7 mouse cellular contexts compared by ENCODE assay signal in the genomic region with DNA sequence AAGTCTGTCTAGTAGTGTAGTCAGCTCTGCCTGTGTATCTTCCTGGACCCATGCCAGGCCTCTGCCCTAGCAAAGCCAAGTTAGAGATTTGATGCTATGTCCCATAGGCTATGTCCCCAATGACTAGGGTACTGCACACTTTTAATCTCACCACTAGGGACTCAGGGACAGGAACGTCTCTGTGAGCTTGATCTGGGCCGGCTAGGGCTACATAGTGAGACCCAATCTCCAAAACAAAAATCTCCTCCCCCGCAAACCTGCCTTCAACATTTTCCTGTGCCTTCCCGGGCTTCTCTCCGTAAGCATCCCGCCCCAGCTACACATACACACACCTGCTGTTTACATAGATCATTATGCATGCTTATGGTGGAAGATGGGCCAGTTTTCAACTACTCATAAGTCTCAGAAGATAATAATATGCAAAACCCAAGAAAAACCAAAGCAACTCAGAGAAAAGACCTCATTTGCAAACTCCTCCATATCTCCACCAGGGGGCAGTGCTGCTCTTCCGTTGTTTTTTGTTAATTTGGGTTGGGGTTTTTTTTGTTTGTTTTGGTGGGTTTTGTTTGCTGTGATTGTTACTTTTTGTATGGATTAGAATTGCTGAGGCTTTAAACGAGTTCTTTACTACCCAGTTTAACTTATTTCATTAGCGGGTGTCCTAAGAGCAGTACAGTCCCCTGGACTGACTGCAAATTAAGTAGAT. TPM values are rescaled to one million over a fixed set of nuclear protein-coding genes. Genes with fewer than 3 reads are reported as not detected.
DNase-seq lines count a peak whose midpoint lies in the region; ATAC-seq and TF ChIP-seq lines count a peak whose summit lies in the region.

No protein-coding gene starts in this region.

- peak; percentile 50 to 83 (median 69) for TF ChIP-seq CTCF in MEL (IDR thresholded peaks at IDR 0.05 in 2 of 3, conservative IDR thresholded peaks at IDR 0.05 in 1 of 3; ENCODE audit: control insufficient read depth in 1 of 3, insufficient read depth in 1 of 3, low read depth in 2 of 3, low read length in 3 of 3, poor library complexity in 1 of 3, severe bottlenecking in 1 of 3)
- TF ChIP-seq CTCF in brain, embryonic 14.5 days (IDR thresholded peaks at IDR 0.05; ENCODE audit: borderline replicate concordance, extremely low read depth, insufficient read depth, insufficient read length) = peak; percentile 76

- peak; percentile 62 for ATAC-seq in hindbrain, embryonic 15.5 days (ENCODE audit: low FRiP score, low read depth)

- 25% methylated on average over 9 of the region's 9 CpGs for WGBS in hindbrain, embryonic 15.5 days

- H3K79me2 ChIP-seq in MEL (ENCODE audit: control insufficient read depth, insufficient read depth, low read length, poor library complexity) = no peaks in the 10 kb centered on the region

- TF ChIP-seq POLR2A in MEL (IDR thresholded peaks at IDR 0.05; ENCODE audit: control insufficient read depth in 1 of 2, insufficient read depth in 1 of 2, low read depth in 1 of 2, low read length in 2 of 2, poor library complexity in 1 of 2) = no peak
- TF ChIP-seq POLR2A in brain, embryonic 14.5 days (IDR thresholded peaks at IDR 0.05; ENCODE audit: borderline replicate concordance, extremely low read depth, insufficient read depth, insufficient read length, poor library complexity, severe bottlenecking) = no peak

- no peak overlapping the region for H3K4me2 ChIP-seq in hindbrain, embryonic 15.5 days

- no peaks in the 10 kb centered on the region for H3K27me3 ChIP-seq in MEL (ENCODE audit: control insufficient read depth in 1 of 2, insufficient read depth in 2 of 2, low read length in 2 of 2)
- no peaks in the 10 kb centered on the region for H3K27me3 ChIP-seq in hindbrain, embryonic 15.5 days

- TF ChIP-seq EP300 in MEL (IDR thresholded peaks at IDR 0.05; ENCODE audit: low read depth in 1 of 2, low read length in 2 of 2) = no peak

- DNase-seq in left cerebral cortex, postnatal 4 days = peak; percentile 24
- no peak for DNase-seq in left cerebral cortex, postnatal 36 days (ENCODE audit: low spot score in 2 of 2)
- DNase-seq in MEL (ENCODE audit: low read depth, low spot score) = peak; percentile 58
- DNase-seq in brain, embryonic 14.5 days (ENCODE audit: low read depth) = peak; percentile 75
- peak; percentile 70 for DNase-seq in retina, postnatal 1 day
- DNase-seq in cerebellum, adult 9-11 months = no peak

- H3K27ac ChIP-seq in MEL (ENCODE audit: control insufficient read depth, low read depth, low read length) = no peak overlapping the region
- no peak overlapping the region for H3K27ac ChIP-seq in hindbrain, embryonic 15.5 days (replicated peaks)

- H3K9ac ChIP-seq in MEL (ENCODE audit: control insufficient read depth, low read depth, low read length, poor library complexity, severe bottlenecking) = no peak overlapping the region
- no peak overlapping the region for H3K9ac ChIP-seq in hindbrain, embryonic 15.5 days

- peaks cover 0 to 10% of the 10 kb centered on the region in 2 experiments; a peak in 2 of 4 replicates for H3K36me3 ChIP-seq in MEL (ENCODE audit: control insufficient read depth in 1 of 2, insufficient read depth in 2 of 2, low read length in 2 of 2)
- no peaks in the 10 kb centered on the region for H3K36me3 ChIP-seq in hindbrain, embryonic 15.5 days

- peak; percentile 90 for TF ChIP-seq RAD21 in MEL (IDR thresholded peaks at IDR 0.05; ENCODE audit: low read depth, low read length)

- H3K4me3 ChIP-seq in MEL (ENCODE audit: control insufficient read depth in 1 of 2, insufficient read depth in 1 of 2, low read depth in 2 of 2, low read length in 2 of 2) = peak overlapping the region in 1 of 2 experiments; percentile 19; a peak in 2 of 4 replicates
- H3K4me3 ChIP-seq in hindbrain, embryonic 15.5 days = no peak overlapping the region

- no peaks in the 10 kb centered on the region for H3K9me3 ChIP-seq in MEL (replicated peaks; ENCODE audit: insufficient read depth, low read length)
- H3K9me3 ChIP-seq in hindbrain, embryonic 15.5 days = no peaks in the 10 kb centered on the region

- peaks cover 0 to 10% of the 10 kb centered on the region in 2 experiments; a peak in 2 of 4 replicates for H3K4me1 ChIP-seq in MEL (ENCODE audit: control insufficient read depth in 1 of 2, insufficient read depth in 2 of 2, low read length in 2 of 2)
- H3K4me1 ChIP-seq in hindbrain, embryonic 15.5 days (replicated peaks) = peaks cover 12% of the 10 kb centered on the region; the same call in 1 of the 2 replicates

- intact Hi-C loops in left cerebral cortex, postnatal 4 days (cut with DNase I) = loop anchor here (5.0 kb wide), 1 partner anchor 1033 kb away; no protein-coding TSS in a partner anchor
- intact Hi-C loops in left cerebral cortex, postnatal 36 days (cut with DNase I) = no loop called here

TF ChIP-seq in MEL, 35 proteins besides CTCF, POLR2A, EP300 and RAD21:
- TF ChIP-seq USF2 (IDR thresholded peaks at IDR 0.05; ENCODE audit: borderline replicate concordance in 1 of 2, insufficient read depth in 1 of 2, low read depth in 1 of 2, low read length in 2 of 2) (no peak), NRF1 (IDR thresholded peaks at IDR 0.05; ENCODE audit: insufficient read depth, low read depth, low read length, poor library complexity, severe bottlenecking) (no peak), ZNF384 (IDR thresholded peaks at IDR 0.05; ENCODE audit: low read depth, low read length) (peak; percentile 62), SMC3 (IDR thresholded peaks at IDR 0.05; ENCODE audit: low read depth, low read length) (peak; percentile 78), ZC3H11A (IDR thresholded peaks at IDR 0.05; ENCODE audit: low read depth, low read length) (peak; percentile 82), HCFC1 (IDR thresholded peaks at IDR 0.05; ENCODE audit: low read depth, low read length) (no peak), MXI1 (IDR thresholded peaks at IDR 0.05; ENCODE audit: low read depth, low read length) (no peak; the same call in 1 of the 2 replicates), CHD2 (IDR thresholded peaks at IDR 0.05; ENCODE audit: low read length) (no peak), TBP (IDR thresholded peaks at IDR 0.05; ENCODE audit: low read depth, low read length) (no peak), MAFK (IDR thresholded peaks at IDR 0.05; ENCODE audit: borderline replicate concordance, low read depth, low read length) (no peak), BHLHE40 (IDR thresholded peaks at IDR 0.05; ENCODE audit: borderline replicate concordance, low read depth, low read length) (0 out of 2 replicates have a peak, but pooled peaks have one; percentile 5), MAZ (IDR thresholded peaks at IDR 0.05; ENCODE audit: low read depth, low read length) (no peak), ETS1 (IDR thresholded peaks at IDR 0.05; ENCODE audit: low read depth, low read length) (no peak), MYC (IDR thresholded peaks at IDR 0.05; ENCODE audit: low read depth, low read length) (0 out of 2 replicates have a peak, but pooled peaks have one; percentile 25), GATA1 (IDR thresholded peaks at IDR 0.05; ENCODE audit: low read depth, low read length) (no peak)

RNA-seq across cellular contexts. Expression of gene Alg2, which starts 54.7 kb away (rescaled TPM):
- 100 to 1,000 TPM; 169 to 175 TPM for total RNA-seq in left cerebral cortex, postnatal 4 days (2021)
- 100 to 1,000 TPM; 116 to 129 TPM for total RNA-seq in left cerebral cortex, postnatal 36 days (2021)
- 10.1 and 11.6 TPM in 2 replicates for total RNA-seq in MEL (2012; rRNA removed)
- 10 to 100 TPM; 31.3 to 48.1 TPM for polyA plus RNA-seq in MEL (2012; ENCODE audit: insufficient read depth in 1 of 2, insufficient read length in 2 of 2, low read depth in 1 of 2, low replicate concordance in 2 of 2, missing spikeins in 1 of 2)
- polyA plus RNA-seq in brain, embryonic 14.5 days (2012; rRNA removed) = 109 and 179 TPM in 2 replicates
- 322 and 332 TPM in 2 replicates for polyA plus RNA-seq in hindbrain, embryonic 15.5 days (2015; fragmentation: Nextera tagmentation; extraction: Ambion mirVana)

RNA-seq across cellular contexts. Expression of gene Sec61b, which starts 55.0 kb away (rescaled TPM):
- total RNA-seq in left cerebral cortex, postnatal 4 days (2021) = 10 to 100 TPM; 82.0 to 97.7 TPM
- total RNA-seq in left cerebral cortex, postnatal 36 days (2021) = 10 to 100 TPM; 45.2 to 49.7 TPM
- 538 and 557 TPM in 2 replicates for total RNA-seq in MEL (2012; rRNA removed)
- polyA plus RNA-seq in MEL (2012; ENCODE audit: insufficient read depth in 1 of 2, insufficient read length in 2 of 2, low read depth in 1 of 2, low replicate concordance in 2 of 2, missing spikeins in 1 of 2) = 100 to 1,000 TPM in 1 of 2 experiments, not detected in 1; 329 TPM
- 209 and 298 TPM in 2 replicates for polyA plus RNA-seq in brain, embryonic 14.5 days (2012; rRNA removed)
- 251 and 277 TPM in 2 replicates for polyA plus RNA-seq in hindbrain, embryonic 15.5 days (2015; fragmentation: Nextera tagmentation; extraction: Ambion mirVana)

Comparison
In these comparisons a context has a peak if more than half of its experiments do, and no peak if none do; other contexts are left out.
1. DNase-seq: peak in left cerebral cortex, postnatal 4 days (single experiment), MEL (single experiment), brain, embryonic 14.5 days (single experiment) and retina, postnatal 1 day (single experiment); none in left cerebral cortex, postnatal 36 days (0 of 2) and cerebellum, adult 9-11 months (single experiment).